Mouse (Mus musculus) right cerebral cortex, postnatal 4 days (tissue): ENCODE results near the gene Ddx41.

Experiments
- DNase-seq: peaks from one replicate; pipeline ENCODE4 v3.0.0-alpha.2; 2022

Gene Ddx41

DNA sequence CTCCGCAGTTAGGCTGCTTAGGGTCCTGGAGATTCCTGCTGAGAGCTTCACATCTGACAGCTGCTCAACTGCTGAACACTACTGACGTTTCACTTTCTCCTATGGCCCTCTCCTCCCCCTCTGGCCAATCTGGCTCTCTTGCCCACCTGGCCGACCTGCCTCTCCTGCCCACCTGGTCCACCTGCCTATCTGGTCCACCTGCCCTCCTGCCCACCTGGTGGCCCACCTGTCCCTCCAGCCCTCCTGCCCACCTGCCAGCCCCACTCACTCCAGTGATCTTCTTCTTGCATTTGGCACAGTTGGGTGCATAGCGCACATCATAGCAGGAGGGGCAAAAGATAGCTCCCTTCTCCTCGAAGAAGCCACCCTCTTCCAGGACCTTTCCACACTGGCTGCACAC, 32.1 kb downstream of the Ddx41 start:
- no peak for DNase-seq

DNA sequence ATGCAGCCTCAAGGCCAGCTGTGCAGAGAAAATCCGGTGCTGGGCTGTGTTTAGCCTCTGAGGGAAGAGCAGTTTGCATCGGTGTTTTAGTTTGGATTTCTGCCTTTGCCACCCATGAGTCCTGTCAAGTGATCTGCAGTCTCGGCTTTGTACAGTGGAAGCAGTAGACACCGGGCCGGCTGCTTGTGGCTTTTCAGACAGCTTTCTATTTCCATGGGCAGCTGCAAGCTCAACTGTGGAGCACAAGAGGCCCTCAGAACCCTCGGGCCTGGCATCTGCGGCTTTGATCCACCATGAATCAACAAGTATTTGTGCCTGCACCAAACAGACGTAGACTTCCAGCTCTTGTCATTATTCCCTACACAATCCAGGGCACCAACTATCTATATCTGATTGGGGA, 34.1 kb downstream of the Ddx41 start:
- no peak for DNase-seq

DNA sequence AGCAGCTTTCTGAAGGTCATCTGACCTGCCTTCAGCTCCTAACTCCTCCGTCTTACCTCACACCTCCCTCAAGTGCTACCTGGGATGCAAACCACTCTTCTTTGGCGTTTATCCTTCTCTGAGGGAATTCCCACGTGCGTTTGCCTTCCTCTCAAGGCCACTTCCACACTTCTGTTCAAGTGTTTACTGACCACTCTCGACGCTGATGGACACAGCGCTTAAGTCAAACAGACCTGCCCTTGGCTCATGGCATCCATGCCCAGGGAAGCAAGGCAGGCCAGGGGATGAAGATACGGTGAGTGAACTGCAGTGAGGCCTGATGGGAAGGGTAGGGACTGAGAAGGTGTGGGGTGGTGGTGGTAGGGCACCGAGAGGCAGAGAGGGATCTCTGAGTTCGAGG, 35.9 kb downstream of the Ddx41 start:
- DNase-seq: no peak

DNA sequence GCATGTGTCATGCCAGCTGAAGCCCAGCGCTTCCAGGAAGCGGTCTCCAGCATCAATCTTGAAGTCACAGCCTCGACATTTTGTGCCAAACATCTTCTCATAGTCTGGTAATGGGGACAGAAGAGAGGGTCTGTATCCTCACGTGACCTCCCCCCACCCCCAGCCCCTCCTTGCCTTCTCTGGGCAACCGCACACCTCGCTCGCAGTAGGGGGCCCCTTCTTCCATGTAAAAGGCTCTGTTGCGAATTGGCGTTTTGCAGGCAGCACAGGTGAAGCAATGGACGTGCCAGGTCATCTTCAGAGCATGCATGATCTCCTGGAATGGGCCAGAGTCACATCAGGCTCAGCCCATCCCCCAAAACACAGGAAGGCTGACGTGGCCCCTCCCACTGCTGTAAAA, 37.6 kb downstream of the Ddx41 start:
- no peak for DNase-seq

DNA sequence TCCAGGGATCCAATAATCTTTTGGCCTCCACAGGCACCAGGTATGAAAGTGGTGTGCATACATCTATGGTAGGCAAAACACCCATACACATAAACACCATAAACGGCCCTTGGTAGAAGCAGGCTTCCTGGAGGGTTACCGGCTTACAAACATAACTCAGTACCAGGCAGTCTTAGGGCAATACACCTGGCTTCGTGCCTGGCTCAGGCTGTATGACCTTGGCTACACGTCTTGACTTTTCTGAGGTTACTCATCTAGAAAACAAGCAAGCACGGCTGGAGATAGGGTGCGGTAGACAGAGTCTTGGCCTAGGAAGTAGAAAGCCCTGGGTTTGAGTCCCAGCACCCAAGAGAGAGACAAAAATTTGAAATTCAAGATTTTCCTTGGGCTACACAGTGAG, 39.8 kb downstream of the Ddx41 start:
- DNase-seq: no peak

DNA sequence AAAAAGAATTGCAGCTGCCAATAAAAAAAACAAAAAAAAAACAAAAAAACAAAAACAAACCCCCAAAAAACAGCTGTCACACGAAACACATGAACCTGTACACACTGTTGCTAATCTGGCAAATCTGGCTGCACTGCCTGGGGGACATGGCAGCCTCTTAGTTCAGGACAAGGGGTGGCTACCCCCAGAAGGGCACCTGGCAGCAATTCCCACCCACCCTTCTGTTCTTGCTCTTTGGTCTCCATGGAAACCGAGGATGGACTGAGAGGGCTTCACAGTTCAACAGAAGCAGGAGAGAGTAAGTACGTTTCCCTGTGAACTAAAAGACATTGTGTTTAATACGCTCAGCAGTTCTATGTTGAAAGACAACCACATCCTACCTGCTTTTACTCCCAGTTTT, 40.8 kb downstream of the Ddx41 start:
- DNase-seq: no peak

DNA sequence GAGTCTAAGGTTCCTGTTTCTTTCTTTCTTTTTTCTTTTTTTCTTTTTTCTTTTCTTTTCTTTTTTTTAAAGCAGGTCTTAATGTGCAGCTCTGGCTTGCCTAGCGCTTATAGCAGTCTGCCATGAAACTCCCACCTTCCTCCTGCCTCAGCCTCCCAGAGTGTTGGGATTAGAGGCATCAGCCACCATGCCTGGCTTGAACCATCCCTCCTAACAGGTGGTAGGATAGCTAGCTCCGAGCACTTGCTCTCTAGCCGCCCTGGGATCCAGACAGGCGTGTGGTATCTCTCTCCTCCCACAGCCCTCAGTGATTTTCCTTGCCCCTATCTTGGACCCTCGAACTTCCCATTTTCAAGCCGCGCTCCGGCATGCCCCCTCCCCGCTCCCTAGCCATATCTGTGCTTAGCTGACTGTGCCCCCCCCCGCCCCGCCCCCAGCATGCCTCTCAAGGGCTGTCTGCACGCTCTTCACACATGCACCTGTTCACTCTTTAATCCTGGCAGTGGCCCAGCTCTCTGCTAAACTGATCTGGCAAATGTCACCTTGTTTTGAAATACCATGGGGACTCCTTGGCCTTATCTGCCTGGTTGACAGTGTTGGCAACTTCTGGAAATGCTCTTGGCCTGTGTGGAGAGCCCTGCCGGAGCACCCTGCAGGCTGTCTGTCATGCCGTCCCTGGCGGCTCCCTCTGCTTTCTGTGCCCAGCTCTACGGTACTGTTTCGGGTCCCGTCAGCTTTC, 41.4 kb downstream of the Ddx41 start:
- DNase-seq: no peak

DNA sequence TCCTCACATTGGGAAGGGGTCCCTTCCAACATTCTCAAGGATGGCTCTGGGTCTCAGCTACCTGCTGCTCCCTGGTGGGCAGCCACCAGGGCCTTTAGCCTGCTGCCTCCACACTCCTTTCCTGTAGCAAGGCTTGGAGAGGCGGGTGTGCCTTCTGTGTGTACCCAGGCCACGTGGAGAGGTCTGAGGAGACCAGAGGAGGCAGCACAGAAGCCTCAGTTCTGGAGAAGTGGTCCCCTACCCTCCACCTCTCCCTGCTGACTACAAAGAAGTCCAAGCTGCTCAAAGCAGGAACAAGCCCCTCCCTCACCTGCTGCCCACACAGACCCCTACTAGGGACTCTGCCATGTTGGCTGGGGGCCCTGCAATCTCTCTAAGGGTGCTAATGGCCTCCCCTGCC, 42.2 kb downstream of the Ddx41 start:
- no peak for DNase-seq

DNA sequence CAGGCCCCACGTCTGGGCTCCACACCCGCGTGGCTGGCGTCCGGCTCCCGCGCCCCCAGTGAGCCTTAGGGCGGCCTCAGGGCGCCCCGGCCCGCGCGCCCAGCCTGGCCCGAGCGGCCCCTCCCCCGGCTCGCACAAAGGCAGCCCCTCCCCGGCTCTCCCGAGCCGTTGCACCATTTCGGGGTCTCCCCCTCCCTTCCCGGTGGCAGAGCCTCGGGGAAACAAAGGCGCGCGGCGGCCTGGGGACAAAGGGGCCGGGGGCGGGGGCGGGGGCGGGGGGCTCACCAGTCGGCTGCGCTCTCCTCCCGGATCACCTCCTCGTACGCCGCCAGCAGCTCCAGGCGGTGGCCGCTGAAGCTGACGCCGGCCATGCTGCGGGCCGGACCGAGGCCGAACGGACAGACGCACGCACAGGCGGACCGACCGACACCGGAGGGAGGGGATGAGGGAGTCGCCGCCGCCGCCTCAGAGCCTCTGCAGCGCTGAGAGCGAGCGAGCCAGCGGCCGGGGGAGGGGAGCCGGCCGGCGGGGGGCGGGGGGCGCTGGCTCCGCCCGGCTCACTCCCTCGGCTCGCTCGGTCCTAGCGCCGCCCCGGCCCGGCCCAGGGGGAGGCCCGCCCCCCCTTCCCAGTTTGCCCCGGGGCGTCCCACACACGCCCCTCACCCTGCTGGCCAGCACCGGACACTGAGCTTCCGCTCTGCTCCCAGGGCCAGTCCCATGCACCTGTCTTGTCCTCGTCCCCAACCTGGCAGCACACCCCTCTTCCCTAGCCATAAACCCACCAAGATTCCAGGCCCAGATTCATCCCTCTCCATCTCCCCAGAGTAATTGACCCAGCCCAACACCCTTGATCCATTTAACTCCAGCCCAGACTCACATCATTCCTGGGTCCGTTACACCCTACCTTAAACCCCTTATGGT, 48.6 kb downstream of the Ddx41 start, which contains the start of gene Dbn1:
Gene Dbn1 (minus strand): TSS at position 534 of the 921 bp plus-strand sequence.
- peak; percentile 79 for DNase-seq

DNA sequence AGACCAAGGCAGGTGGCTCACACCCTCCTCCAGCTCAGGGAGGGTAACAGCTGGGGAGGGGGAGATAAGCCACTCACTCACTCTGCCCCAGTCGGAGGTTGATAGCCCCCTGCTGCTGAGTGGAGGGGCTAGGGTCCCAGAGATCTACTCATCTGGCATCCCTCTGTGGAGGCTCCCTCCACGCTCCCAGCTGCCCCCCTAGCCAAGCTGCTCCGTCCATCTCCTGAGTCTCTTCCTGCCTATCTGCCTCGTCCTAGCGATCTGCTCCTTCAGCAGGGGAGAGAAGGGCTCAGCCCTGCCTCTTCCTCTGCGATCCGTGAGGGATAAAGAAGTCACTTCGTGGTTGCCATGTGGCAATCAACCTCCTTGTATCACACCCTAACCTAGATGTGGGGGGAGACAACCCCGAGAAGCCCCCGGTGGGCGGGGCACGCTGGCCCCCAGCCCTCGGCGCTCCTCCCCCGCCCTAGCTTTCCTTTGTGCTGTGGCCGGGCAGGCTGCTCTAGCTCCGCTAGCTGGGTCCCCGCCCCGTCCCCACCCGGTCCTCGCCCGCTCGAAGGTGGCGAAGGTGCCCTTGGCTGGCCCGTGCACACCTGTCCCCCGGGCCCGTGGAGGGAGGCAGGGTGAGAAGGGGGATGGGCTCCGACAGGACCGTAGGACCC, 49.4 kb downstream of the Ddx41 start:
- peak; percentile 62 for DNase-seq

DNA sequence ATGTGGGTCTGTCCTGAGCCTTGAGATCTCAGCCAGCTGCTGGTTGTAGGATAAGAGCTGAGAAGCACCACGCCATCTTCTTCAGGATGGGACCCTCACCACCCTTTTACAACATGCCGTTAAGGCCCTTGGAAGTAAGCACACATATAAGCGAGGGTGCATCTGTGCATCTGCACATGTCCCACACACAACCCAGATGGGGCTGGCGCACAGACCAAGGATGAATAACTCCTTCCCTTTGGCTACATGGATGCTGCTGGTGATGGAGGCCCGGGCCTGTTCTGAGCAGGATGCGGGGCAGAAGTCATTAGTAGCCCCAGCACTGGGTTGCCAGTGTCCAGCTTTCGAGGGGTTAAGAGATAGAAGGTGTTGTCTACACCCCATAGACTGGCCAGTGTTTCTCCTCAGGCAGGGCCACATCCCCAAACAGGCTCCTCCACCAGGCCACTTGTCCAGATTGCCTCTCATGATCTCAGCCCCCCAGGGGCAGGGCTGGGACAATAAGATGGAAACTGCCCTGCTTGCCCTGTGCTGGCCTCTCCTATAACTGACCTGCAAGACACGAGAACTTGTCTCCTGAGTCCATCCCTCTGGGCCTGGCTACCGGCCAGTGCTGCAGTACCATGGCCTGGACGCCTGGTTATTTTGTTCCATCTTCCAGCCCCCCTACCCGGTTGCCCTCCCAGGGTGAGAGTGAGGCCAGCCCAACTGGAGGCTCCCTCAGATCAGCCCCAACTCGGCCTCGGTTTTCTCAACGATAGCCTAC, 50.2 kb downstream of the Ddx41 start:
- no peak for DNase-seq

DNA sequence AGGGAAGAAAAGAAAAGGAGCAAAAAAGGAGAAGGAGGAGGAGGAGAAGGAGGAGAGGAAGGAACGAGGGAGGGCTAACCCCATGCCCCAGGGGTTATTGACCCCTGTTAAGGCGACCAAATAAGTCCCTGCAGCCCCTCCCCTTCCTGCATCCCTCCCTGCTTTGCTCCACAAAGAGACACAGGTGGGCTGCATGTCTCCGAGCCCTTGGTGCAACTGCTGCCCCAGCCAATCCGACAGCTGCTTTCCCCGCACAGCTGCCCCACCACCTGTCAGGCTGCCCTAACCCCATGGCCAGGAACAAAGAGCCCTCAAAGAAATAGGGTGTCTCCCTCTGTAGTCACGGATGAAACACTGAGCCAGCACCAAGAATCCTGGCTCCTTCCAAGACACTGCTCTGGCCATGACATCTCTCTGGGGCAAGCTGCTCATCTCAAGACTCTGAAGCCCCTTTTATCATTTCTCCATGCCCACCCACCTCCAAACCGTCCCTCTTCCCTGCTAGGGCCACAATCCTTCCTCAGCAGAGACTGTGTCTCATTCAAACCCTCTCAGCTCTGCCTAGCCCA, 51.9 kb downstream of the Ddx41 start:
- DNase-seq: no peak

DNA sequence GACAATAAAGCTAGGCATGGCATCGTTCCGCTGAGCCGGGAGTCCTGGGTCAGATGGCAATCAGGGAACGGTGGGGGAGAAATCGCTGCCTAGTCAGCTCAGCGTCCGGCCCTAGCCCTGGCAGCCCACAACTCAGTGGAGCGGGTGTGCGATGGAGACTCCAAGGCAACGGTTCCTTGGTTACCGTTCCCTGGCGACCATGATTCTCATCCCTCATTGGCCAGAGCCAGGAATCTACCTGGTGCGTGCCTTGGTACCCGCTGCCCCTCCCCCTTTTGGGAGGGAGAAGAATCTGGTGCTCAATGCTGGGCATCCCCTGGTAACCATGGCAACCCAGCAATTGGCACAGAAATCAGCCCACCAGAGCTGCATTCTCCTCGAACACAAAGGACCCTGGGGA, 52.9 kb downstream of the Ddx41 start:
- DNase-seq: peak; percentile 91

DNA sequence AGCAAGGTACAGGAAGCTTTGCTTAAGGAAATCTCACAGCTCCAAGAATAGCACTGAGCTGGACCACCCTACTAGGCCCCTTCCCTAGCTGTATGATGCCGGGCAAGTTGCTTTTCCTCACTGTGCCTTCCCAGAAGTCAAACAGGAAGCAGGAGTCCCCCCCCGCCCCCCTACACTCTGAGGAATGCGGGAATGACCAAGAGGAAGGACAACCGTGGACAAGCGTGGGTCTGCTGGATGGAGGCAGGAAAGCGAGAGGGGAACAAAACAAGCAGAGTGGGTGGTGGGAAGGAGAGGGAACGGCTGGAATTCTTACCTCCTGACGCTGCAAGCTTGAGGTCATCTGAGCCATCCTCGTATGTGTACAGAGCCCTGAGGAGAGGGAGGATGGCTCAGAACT, 53.4 kb downstream of the Ddx41 start:
- no peak for DNase-seq

DNA sequence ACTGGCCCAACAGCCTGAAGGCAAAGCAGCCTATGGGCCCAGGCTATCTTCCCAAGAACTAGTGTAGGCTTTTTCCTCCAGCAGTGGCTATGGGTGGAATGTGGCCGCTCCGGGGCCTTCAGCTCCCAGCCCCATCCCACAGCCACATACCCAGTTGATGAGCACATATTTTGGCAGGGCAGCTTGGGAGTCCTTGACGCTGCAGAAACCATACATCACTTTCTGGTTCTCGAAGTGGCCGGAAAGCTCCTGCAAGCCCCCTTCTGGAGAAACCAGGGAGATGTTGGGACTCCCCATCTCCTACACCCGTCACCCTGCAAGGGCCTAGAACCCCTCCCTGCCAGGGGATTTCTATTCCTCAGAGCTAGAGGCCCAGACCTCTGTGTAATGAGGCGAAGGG, 53.9 kb downstream of the Ddx41 start:
- DNase-seq: no peak
